Mouse (Mus musculus) CD4-positive, CD25-positive, alpha-beta regulatory T cell, adult 9 weeks (primary cell): ENCODE data around the gene Pth1r. TPM values are rescaled to one million over a fixed set of nuclear protein-coding genes. Genes with fewer than 3 reads are reported as not detected.

ENCODE experiments used
- polyA plus RNA-seq: library from polyadenylated mRNA; unstranded; fragments of 100-300 nt; shearing (Covaris generic); gene quantifications from one replicate; pipeline ENCODE4 v1.2.1, GENCODE M21; 2017

Gene Pth1r
- 0.12 TPM for polyA plus RNA-seq

GRCm38 (mm10) chr9:110746961-110747360, at the start of gene Pth1r:
Pth1r (minus strand) TSS chr9:110747145.

GRCm38 (mm10) chr9:110741711-110742294, 5.1 kb downstream of the Pth1r start, which contains the start of gene Myl3:
Myl3 (plus strand) TSS chr9:110741861.

Other genes with a start within 250 kb of the Pth1r start
- gene Setd2, start 214.5 kb downstream of the Pth1r start, polyA plus RNA-seq, result 25.9 TPM
- gene Nradd, start 122.7 kb downstream of the Pth1r start, polyA plus RNA-seq, result 2.4 TPM
- 32.7 TPM for gene Nbeal2, start 93.0 kb downstream of the Pth1r start, polyA plus RNA-seq
- 322 TPM for gene Ccdc12, start 90.6 kb downstream of the Pth1r start, polyA plus RNA-seq
- not detected for gene Myl3, start 5.3 kb downstream of the Pth1r start, polyA plus RNA-seq
- gene Prss42, start 51.0 kb upstream of the Pth1r start, polyA plus RNA-seq, result not detected
- gene Prss44, start 66.8 kb upstream of the Pth1r start, polyA plus RNA-seq, result not detected
- not detected for gene Prss43, start 79.5 kb upstream of the Pth1r start, polyA plus RNA-seq
- gene Prss45, start 87.4 kb upstream of the Pth1r start, polyA plus RNA-seq, result not detected
- not detected for gene Prss46, start 97.4 kb upstream of the Pth1r start, polyA plus RNA-seq
- gene Prss50, start 110.8 kb upstream of the Pth1r start, polyA plus RNA-seq, result 0.31 TPM
- gene Als2cl, start 132.7 kb upstream of the Pth1r start, polyA plus RNA-seq, result 56.1 TPM
- gene Tmie, start 133.0 kb upstream of the Pth1r start, polyA plus RNA-seq, result 5.1 TPM
- gene Fam240a, start 169.7 kb upstream of the Pth1r start, polyA plus RNA-seq, result 0.98 TPM
- gene Tdgf1, start 199.0 kb upstream of the Pth1r start, polyA plus RNA-seq, result 1.8 TPM
- gene Lrrc2, start 204.4 kb upstream of the Pth1r start, polyA plus RNA-seq, result 0.53 TPM
- not detected for gene Rtp3, start 243.4 kb upstream of the Pth1r start, polyA plus RNA-seq